Mouse (Mus musculus): Measurements from ENCODE around the gene Iqsec1.

Gene Iqsec1

GRCm38 (mm10) chr6:90620791-90621583, 367.5 kb downstream of the Iqsec1 start:
- DNase-seq (ENCODE audit: low spot score in 2 of 2): no peak

GRCm38 (mm10) chr6:90619936-90620335, 368.5 kb downstream of the Iqsec1 start:
- DNase-seq (ENCODE audit: low spot score in 2 of 2): no peak

- no peak for DNase-seq (ENCODE audit: low spot score in 2 of 2)
These were observed 369.5 kb downstream of the Iqsec1 start for GRCm38 (mm10) chr6:90618821-90619636.

DNA sequence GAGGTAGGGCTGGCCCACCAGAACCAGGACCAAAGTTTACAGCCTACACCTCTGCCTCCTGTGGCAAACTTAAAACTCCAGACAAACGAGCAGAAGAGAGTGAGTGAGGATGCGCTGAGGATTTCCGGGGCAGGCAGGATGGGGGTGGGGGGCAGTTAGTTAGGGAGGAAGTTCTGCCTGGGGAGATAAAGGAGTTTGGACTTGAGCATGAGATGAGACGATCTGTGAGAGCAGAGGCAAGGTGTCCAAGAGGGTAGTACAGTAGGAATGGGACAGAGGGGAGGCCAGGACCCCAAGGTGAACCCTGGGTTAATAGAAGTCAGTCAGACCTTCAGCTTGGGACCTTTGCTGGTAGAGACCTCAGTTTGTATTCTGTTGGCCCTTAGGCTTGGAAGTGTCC, 370.2 kb downstream of the Iqsec1 start:
- no peak for DNase-seq (ENCODE audit: low spot score in 2 of 2)

DNA sequence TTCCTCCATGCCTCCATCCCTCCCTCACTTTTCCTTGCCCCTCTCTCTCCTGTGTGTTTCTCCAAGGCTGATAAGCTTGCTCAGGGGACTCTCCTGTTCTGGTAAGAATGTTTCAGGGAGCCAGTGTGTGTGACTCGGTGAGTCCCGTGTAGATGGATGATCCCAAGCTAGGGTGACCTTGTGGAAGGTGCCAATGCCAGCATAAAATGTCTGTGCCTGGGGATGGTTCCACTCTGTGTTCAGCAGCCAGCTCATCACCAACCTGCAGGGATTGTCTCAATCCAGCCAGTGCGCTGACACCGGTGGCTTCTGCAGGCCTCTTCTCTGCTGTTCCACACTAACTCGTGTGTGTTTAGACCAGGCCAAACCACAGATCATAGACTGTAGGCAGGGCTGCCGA, 372.0 kb downstream of the Iqsec1 start:
- no peak for DNase-seq (ENCODE audit: low spot score in 2 of 2)

- no peak for DNase-seq (ENCODE audit: low spot score in 2 of 2)
These were observed 372.5 kb downstream of the Iqsec1 start for GRCm38 (mm10) chr6:90615991-90616390.

- DNase-seq (ENCODE audit: low spot score in 2 of 2): no peak
These were observed 373.1 kb downstream of the Iqsec1 start for GRCm38 (mm10) chr6:90615362-90615761.

DNA sequence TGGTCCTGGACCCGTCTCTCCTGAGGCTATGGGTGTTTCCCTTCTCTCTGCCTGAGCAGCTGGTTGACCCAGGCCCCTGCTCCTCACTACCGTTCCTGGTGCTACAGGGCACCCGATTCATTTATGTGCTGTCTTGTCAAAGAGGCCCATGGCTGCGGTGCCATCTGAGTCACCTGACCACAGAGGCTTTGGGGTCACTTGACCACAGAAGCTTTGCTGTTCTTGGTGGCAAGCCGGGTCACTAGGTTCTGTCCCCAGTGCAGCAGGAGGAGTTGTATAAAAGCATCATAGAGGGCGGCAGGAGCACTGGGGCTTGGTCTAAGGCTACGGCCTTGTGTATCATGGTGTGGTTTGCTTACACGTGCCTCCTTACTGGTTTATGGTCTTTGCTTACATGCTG, 375.2 kb downstream of the Iqsec1 start:
- DNase-seq (ENCODE audit: low spot score in 2 of 2): no peak

GRCm38 (mm10) chr6:90610248-90610647, 378.2 kb downstream of the Iqsec1 start:
- no peak for DNase-seq (ENCODE audit: low spot score in 2 of 2)

- DNase-seq (ENCODE audit: low spot score in 2 of 2): no peak
These were observed 380.3 kb downstream of the Iqsec1 start for GRCm38 (mm10) chr6:90608186-90608585.

- DNase-seq (ENCODE audit: low spot score in 2 of 2): peak in 1 of 2 experiments; percentile 54
These were observed 381.3 kb downstream of the Iqsec1 start for GRCm38 (mm10) chr6:90607196-90607595.

DNA sequence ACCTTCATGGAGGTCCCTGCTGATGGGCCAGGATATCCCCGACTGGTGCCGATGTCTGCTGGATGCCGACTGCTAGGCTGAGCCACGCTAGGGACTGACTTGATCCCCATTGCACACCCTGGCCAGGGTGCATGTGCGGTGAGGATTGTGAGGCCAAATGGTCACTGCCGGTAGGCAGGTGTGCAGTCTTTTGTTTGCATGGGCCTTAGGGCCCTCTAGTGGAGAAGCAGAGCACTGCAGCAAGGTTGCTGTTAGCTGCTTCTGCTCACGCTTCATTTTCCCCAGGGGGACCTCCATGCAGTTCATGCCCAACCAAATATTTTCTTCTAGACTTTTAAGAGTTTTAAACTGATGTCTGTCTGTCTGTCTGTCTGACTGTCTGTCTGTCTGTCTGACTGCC, 381.9 kb downstream of the Iqsec1 start:
- DNase-seq (ENCODE audit: low spot score in 2 of 2): peak in 1 of 2 experiments; percentile 57

Measured in frontal cortex, postnatal 10 days (tissue).